Mouse (Mus musculus) megakaryocyte, embryonic 14.5 days (primary cell): ENCODE data around the gene Rnf157.

ENCODE experiments used
- FLI1 ChIP-seq: IDR thresholded peaks from 2 replicates; pipeline ENCODE4 v1.6.1; 2012; ENCODE audit warnings: low read length, inconsistent platforms, mixed read lengths
- GATA1 ChIP-seq: IDR thresholded peaks from 3 replicates; pipeline ENCODE4 v1.6.1; 2012; ENCODE audit warnings: mixed read lengths, low read length, inconsistent platforms, borderline replicate concordance

DNA sequence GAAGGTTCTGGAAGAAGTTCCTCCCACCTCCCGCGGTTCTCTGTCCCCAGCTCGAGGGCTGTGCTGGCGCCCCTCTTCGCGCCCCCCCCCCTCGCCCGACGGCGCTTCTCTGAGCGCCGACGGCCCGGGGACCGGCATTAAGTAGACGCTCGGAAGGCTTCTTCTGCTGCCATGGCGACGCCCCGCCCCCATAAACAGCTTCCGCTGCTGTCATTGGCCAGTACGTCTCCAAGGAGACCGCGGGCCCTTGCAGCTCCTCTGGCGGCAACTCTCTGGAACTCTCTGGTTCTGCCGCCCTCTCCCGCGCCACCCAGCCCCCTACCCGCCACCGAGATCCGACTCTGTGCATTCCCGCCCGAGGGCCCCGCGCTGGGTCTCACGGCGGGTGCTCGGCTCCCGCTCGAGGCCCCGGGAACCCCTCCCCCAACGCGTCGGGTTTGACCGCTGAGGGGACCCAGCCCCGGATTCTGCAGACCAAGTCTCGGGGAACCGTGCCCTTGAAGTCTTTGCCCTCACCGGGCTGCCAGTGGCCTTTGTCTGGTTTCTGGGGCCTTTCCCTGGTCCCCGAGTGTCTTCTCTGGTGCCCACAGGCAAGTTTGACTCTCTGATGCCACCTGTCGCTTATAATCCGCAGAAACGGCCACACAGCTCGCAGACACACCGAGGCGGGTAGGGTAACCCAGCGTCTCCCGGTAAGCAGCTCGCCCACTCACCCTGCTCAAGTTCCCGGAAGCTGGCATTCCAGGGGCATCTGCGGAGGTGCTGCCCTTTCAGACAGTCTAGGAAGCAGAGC lies 77.4 kb downstream of the Rnf157 start, which contains the start of gene Foxj1:
- TF ChIP-seq GATA1 (no peak), FLI1 (no peak)
